Mouse (Mus musculus) liver, embryonic 12.5 days (tissue): ENCODE results near the gene Arid2. TPM values are rescaled to one million over a fixed set of nuclear protein-coding genes. Genes with fewer than 3 reads are reported as not detected.

Experiments used
- ATAC-seq: fragments of 200-750 bp; cut with Nextera tagmentation; 2 replicates; pipeline ENCODE4 v1.8.0; 2017; ENCODE audit warnings: moderate number of reproducible peaks, mild to moderate bottlenecking, moderate library complexity
- H3K27ac ChIP-seq: fragments of 300-500 bp; sonication (generic); 2 replicates; pipeline ENCODE4 v1.5.1; 2016; ENCODE audit warnings: mild to moderate bottlenecking
- H3K27me3 ChIP-seq: fragments of 300-500 bp; sonication (generic); replicated peaks from 2 replicates; pipeline ENCODE4 v1.6.1; 2016; ENCODE audit warnings: mild to moderate bottlenecking, moderate library complexity
- H3K36me3 ChIP-seq: fragments of 300-500 bp; sonication (generic); 2 replicates; pipeline ENCODE4 v1.6.1; 2016; ENCODE audit warnings: mild to moderate bottlenecking, moderate library complexity
- H3K4me1 ChIP-seq: fragments of 300-500 bp; sonication (generic); 2 replicates; pipeline ENCODE4 v1.6.1; 2016
- H3K4me2 ChIP-seq: fragments of 300-500 bp; sonication (generic); 2 replicates; pipeline ENCODE4 v1.6.1; 2016; ENCODE audit warnings: mild to moderate bottlenecking, moderate library complexity
- H3K4me3 ChIP-seq: fragments of 300-500 bp; sonication (generic); 2 replicates; pipeline ENCODE4 v1.5.1; 2016; ENCODE audit warnings: mild to moderate bottlenecking, moderate library complexity
- H3K9ac ChIP-seq: fragments of 300-500 bp; sonication (generic); 2 replicates; pipeline ENCODE4 v1.6.1; 2016; ENCODE audit warnings: mild to moderate bottlenecking, moderate library complexity
- H3K9me3 ChIP-seq: fragments of 300-500 bp; sonication (generic); replicated peaks from 2 replicates; pipeline ENCODE4 v1.6.1; 2016; ENCODE audit warnings: mild to moderate bottlenecking, moderate library complexity
- WGBS: fragments of 180-500 bp; shearing (Covaris S2); methylation state at CpG from one replicate; pipeline ENCODE4 v1.1.7; 2016; ENCODE audit not compliant: insufficient replicate concordance; 5-methylcytosine and 5-hydroxymethylcytosine counted together
- polyA plus RNA-seq: library from polyadenylated mRNA; unstranded; fragments of >200 nt; fragmentation: Nextera tagmentation; extraction: Ambion mirVana; gene quantifications from 2 replicates; pipeline ENCODE4 v1.2.1, GENCODE M21; 2016

Arid2 gene
- polyA plus RNA-seq, 1 experiment from 2014 or later, result 14.1 TPM

DNA sequence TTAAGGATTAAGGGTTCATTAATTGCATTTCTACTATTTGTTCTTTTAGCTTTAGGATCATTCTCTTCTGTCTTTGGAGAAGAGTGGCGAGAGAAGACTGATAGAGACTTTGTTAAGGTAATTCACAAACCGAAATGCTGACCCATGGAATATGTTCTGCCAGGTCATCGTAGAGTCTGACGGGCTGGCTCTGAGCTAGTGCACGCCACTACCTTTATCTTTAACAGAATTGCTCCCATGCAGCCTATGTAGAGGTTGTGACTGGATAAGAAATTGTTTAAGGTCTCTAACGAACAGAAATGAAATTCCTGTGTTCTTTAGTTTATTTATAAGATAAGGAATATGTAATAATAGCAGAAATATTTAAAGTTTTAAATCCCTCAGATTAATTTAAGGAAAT, 71.6 kb downstream of the Arid2 start:
- 0 out of 2 replicates have a peak, but pooled peaks cover 9% of the 10 kb centered on the region for H3K4me1 ChIP-seq
- no peak overlapping the region for H3K4me3 ChIP-seq
- no peak overlapping the region for H3K27ac ChIP-seq
- no peaks in the 10 kb centered on the region for H3K9me3 ChIP-seq
- WGBS, result 40% methylated on average over 6 of the region's 6 CpGs
- ATAC-seq, result peak; percentile 66; the same call in 1 of the 2 replicates
- no peak overlapping the region for H3K4me2 ChIP-seq
- H3K9ac ChIP-seq, result no peak overlapping the region
- no peaks in the 10 kb centered on the region for H3K27me3 ChIP-seq
- peaks cover 79% of the 10 kb centered on the region for H3K36me3 ChIP-seq

DNA sequence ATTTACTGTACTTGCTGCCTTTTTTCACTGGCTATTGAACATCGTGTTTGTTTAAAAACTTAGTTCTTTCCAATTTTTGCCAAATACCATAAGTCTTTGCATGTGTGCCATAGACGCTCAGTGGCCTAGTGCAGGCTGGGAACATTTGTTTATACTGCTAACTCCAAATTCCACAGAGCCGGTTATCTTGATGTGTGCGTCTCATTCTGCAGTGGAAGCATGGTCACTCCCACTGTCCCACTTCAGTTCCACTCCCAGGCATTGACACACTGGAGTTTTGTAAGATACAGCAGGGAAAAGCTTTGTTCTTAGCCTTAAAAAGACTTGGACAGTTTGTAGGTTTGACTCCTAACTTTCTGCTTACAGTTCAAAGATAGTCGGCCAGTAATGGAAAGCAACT, 73.3 kb downstream of the Arid2 start:
- H3K4me2 ChIP-seq, result no peak overlapping the region
- no peak overlapping the region for H3K4me3 ChIP-seq
- ATAC-seq, result no peak
- no peak overlapping the region for H3K9ac ChIP-seq
- H3K9me3 ChIP-seq, result no peaks in the 10 kb centered on the region
- 84% methylated on average over 5 of the region's 5 CpGs for WGBS
- 0 out of 2 replicates have a peak, but pooled peaks cover 9% of the 10 kb centered on the region for H3K4me1 ChIP-seq
- H3K27ac ChIP-seq, result no peak overlapping the region
- H3K27me3 ChIP-seq, result no peaks in the 10 kb centered on the region
- H3K36me3 ChIP-seq, result peaks cover 86% of the 10 kb centered on the region

DNA sequence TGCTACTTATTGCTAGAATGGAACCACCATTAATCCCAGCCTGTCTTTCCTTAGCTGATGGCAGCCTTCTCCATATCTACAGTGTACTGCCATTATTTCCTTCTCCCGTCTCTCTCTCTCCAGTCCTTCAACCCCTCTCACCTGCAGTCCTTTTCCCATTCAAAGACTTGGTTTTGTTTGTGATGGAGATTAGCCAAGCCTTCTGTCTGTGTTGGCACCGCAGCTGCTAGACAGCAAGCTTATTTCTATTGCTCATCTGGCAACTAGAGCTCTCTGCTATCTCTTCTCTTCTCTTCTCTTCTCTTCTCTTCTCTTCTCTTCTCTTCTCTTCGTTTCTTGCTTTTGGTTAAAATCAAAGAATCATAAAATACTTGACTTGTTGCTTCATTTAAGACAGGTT, 78.0 kb downstream of the Arid2 start:
- Histone ChIP-seq H3K9ac (no peak overlapping the region), H3K4me3 (no peak overlapping the region), H3K4me2 (no peak overlapping the region), H3K36me3 (peaks cover 97% of the 10 kb centered on the region), H3K4me1 (no peaks in the 10 kb centered on the region), H3K27me3 (no peaks in the 10 kb centered on the region), H3K27ac (no peak overlapping the region), H3K9me3 (no peaks in the 10 kb centered on the region)
- WGBS, result 76% methylated on average over 3 of the region's 3 CpGs
- no peak for ATAC-seq

DNA sequence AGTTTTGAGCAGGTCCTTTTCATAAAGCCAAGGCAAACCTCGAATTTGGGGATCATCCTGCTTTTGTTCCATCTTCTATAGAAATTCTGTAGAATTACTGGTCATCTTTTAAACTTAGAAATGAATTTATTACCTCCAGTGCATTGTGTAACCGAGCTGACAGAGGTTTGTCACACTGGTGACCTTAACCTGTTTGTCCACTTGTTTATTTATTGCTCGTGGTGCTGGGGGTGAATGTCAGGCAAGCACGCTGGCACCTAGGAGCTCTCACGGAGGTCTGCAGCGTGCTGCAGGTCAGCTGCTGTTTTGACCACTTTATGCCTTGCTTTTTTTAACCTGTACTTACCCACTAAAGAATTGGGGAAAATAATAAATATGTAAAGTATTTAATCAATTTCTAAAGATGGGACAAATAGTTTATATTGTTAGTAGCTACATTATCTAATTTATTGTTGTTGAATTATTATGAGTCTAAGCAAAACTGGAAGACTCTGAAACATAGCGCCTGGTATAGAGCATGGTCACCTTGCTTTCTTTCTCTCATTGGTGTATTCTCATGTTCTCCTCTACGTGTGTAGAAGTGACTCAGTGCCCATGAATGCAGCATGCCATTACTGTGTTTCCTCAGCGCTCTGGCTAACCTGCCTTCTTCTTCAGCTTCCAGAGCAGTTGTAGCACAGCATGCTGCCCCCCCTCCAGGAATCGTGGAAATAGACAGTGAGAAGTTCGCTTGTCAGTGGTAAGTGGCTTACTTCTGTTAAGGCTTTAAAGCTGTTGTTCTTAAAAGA, 79.1 kb downstream of the Arid2 start:
- Histone ChIP-seq H3K36me3 (peaks cover 97% of the 10 kb centered on the region), H3K27me3 (no peaks in the 10 kb centered on the region), H3K4me1 (no peaks in the 10 kb centered on the region), H3K9me3 (no peaks in the 10 kb centered on the region), H3K4me3 (no peak overlapping the region), H3K9ac (no peak overlapping the region), H3K4me2 (no peak overlapping the region), H3K27ac (no peak overlapping the region)
- ATAC-seq, result no peak
- WGBS, result 83% methylated on average over 11 of the region's 11 CpGs

DNA sequence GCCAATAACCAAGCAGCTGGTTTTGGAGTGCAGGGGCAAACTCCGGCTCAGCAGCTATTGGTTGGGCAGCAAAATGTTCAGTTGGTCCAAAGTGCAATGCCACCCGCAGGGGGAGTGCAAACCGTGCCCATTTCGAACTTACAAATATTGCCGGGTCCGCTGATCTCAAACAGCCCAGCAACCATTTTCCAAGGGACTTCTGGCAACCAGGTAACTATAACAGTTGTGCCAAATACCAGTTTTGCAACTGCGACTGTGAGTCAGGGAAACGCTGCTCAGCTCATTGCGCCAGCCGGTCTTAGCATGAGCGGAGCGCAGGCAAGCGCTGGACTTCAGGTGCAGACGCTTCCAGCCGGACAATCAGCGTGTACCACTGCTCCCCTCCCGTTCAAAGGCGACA, 84.0 kb downstream of the Arid2 start:
- Histone ChIP-seq H3K4me2 (no peak overlapping the region), H3K9ac (no peak overlapping the region), H3K27ac (no peak overlapping the region), H3K27me3 (no peaks in the 10 kb centered on the region), H3K4me1 (no peaks in the 10 kb centered on the region), H3K36me3 (peaks cover 91% of the 10 kb centered on the region), H3K4me3 (no peak overlapping the region), H3K9me3 (no peaks in the 10 kb centered on the region)
- WGBS, result 92% methylated on average over 18 of the region's 18 CpGs
- ATAC-seq, result no peak

DNA sequence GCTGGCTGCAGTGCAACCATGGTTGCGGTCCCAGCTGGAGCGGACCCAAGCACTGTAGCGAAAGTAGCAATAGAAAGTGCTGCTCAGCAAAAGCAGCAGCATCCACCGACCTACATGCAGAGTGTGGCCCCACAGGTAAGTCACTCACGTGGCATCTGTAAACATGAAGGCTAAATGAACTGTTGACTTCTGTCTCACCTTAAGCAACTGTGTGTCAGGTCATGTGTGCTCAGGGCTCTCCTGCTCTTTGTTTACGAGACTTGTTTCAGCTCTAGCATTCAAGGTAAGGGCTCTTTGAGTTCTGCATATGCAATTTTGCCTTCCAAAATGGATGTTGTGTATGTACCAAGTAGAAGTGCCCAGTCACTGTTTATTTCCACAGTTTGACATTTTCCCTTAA, 85.3 kb downstream of the Arid2 start:
- H3K4me2 ChIP-seq, result no peak overlapping the region
- no peak overlapping the region for H3K9ac ChIP-seq
- H3K27me3 ChIP-seq, result no peaks in the 10 kb centered on the region
- no peak overlapping the region for H3K27ac ChIP-seq
- ATAC-seq, result no peak
- no peaks in the 10 kb centered on the region for H3K9me3 ChIP-seq
- peaks cover 94% of the 10 kb centered on the region for H3K36me3 ChIP-seq
- no peaks in the 10 kb centered on the region for H3K4me1 ChIP-seq
- H3K4me3 ChIP-seq, result no peak overlapping the region
- WGBS, result 92% methylated on average over 6 of the region's 6 CpGs

DNA sequence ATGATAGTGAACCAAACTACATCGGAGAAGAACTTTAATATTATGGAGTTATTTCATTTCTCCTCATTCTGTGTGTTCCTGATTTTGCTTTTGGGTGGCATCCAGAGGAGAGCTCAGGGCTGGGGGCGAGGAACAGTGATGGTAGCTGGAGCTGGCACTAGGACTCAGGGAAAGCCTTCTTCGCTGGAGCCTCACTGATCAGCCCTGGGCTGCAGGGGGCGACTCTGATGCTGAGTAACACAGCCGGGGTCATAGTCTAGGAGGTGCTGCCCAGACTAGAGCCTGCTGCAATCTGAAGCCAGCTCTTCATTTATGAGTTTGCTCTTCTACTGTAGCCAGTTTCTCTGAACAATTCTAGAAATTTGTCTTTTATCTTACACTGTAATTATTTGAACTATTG, 85.8 kb downstream of the Arid2 start:
- no peak overlapping the region for H3K4me2 ChIP-seq
- no peaks in the 10 kb centered on the region for H3K4me1 ChIP-seq
- no peak overlapping the region for H3K27ac ChIP-seq
- no peak for ATAC-seq
- H3K9me3 ChIP-seq, result no peaks in the 10 kb centered on the region
- 82% methylated on average over 5 of the region's 5 CpGs for WGBS
- H3K4me3 ChIP-seq, result no peak overlapping the region
- peaks cover 94% of the 10 kb centered on the region for H3K36me3 ChIP-seq
- H3K27me3 ChIP-seq, result no peaks in the 10 kb centered on the region
- no peak overlapping the region for H3K9ac ChIP-seq

DNA sequence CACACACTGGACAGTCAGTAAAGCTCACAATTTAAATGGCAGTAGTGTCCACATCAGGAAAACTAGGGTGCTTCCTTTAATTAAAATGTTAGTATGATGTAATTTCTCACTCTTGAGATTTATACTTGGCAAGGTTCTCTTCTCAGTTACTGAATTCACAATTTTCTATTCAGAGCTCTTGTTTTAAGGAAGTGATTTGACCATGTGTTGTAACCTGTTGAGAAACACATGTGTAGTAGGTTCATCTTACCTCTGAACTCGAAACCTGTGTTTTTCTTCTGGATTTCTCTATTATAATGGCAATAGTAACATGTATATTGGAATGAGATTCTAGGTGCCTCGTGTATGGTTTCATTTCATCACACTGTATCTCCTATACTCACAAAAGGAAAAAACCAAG, 88.9 kb downstream of the Arid2 start:
- Histone ChIP-seq H3K4me2 (no peak overlapping the region), H3K9me3 (no peaks in the 10 kb centered on the region), H3K4me1 (no peaks in the 10 kb centered on the region), H3K4me3 (no peak overlapping the region), H3K9ac (no peak overlapping the region), H3K27ac (no peak overlapping the region), H3K36me3 (peaks cover 86% of the 10 kb centered on the region), H3K27me3 (no peaks in the 10 kb centered on the region)
- ATAC-seq, result no peak
- 79% methylated on average over 2 of the region's 2 CpGs for WGBS

DNA sequence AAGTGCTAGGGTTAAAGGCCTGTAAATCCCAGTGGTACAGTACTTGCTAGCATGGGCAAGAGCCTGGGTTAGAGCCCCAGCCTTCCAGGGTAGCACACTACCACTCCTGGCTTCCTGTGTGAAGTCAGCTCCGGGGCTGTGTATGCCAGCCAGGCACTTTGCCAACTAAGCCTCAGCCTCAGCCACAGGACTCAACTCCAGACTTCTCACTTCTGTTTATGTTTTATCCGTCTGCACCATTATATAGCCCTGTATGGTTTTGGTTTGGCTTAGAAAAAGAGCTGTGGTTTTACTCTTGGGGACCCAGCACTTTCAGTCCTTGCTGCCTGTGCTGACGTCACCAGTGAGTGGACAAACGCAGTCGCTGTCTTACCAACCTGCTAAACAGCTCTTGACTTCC, 89.9 kb downstream of the Arid2 start:
- no peaks in the 10 kb centered on the region for H3K27me3 ChIP-seq
- 82% methylated on average over 5 of the region's 5 CpGs for WGBS
- no peak overlapping the region for H3K9ac ChIP-seq
- H3K9me3 ChIP-seq, result no peaks in the 10 kb centered on the region
- ATAC-seq, result no peak
- H3K27ac ChIP-seq, result peak overlapping the region; percentile 14; the same call in 1 of the 2 replicates
- H3K4me3 ChIP-seq, result no peak overlapping the region
- no peaks in the 10 kb centered on the region for H3K4me1 ChIP-seq
- H3K4me2 ChIP-seq, result no peak overlapping the region
- peaks cover 84% of the 10 kb centered on the region for H3K36me3 ChIP-seq

DNA sequence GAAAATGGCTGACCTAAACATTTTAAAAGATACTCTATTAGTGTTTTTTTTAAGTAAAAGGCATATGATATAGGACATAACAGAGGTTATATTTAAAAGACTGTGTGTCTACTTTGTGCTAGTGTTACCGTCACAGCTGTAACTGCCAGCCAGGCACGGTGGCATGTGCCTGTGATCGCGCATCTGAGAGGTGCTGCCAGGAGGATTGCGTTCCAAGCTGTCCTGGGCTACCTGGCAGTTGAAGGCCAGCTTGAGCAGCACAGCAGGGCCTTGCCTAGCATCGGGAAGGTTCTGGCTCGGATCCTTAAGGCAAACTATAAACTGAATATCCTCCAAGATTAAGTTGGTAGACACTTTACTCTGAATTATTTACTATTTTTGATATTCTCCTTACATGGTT, 90.4 kb downstream of the Arid2 start:
- no peak for ATAC-seq
- H3K9me3 ChIP-seq, result no peaks in the 10 kb centered on the region
- WGBS, result 92% methylated on average over 7 of the region's 7 CpGs
- no peak overlapping the region for H3K9ac ChIP-seq
- no peaks in the 10 kb centered on the region for H3K4me1 ChIP-seq
- no peak overlapping the region for H3K4me3 ChIP-seq
- peaks cover 84% of the 10 kb centered on the region for H3K36me3 ChIP-seq
- H3K27me3 ChIP-seq, result no peaks in the 10 kb centered on the region
- H3K4me2 ChIP-seq, result no peak overlapping the region
- no peak overlapping the region for H3K27ac ChIP-seq

DNA sequence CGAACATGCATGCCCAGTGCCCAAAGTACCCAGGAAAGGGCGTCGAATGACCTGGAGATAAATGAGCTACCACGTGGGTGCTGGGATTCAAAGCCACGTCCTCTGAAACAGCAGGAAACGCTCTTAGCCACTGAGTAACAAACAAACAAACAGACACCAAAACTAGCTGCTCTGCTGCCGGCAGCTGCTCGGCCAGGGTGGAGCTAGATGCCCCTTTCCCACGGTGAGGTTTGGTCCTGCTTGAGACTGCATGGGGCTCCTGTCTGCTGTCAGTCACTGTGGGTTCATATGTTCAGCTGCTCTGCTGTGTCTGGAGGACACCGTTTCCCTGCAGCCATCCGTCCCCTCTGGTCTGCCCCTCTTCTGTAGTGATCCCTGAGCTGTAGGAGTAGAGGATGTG, 94.9 kb downstream of the Arid2 start:
- H3K4me3 ChIP-seq, result no peak overlapping the region
- H3K27me3 ChIP-seq, result no peaks in the 10 kb centered on the region
- H3K9me3 ChIP-seq, result no peaks in the 10 kb centered on the region
- 85% methylated on average over 11 of the region's 11 CpGs for WGBS
- H3K4me2 ChIP-seq, result no peak overlapping the region
- no peak overlapping the region for H3K27ac ChIP-seq
- H3K36me3 ChIP-seq, result peaks cover 81% of the 10 kb centered on the region
- ATAC-seq, result peak; percentile 24; the same call in 1 of the 2 replicates
- H3K4me1 ChIP-seq, result no peaks in the 10 kb centered on the region
- no peak overlapping the region for H3K9ac ChIP-seq

DNA sequence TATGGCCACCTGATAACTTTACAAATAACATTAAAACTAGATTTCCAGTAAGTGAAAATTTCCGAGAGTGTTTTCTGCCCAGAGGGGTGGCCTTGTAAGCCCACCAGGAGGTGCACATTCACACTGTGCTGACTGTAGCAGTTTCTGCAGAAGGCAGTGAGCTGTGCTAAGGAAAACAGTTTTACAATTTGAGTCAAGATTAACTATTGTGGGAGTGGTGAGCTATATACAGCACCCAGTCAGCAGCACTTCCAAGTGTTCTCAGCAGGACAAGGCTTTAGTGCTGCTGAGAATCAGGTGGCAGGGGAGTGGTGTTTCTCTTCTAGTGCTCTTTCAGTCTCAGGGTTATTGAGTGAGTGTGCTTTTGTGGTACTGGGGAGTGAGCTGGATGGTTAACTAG, 101.2 kb downstream of the Arid2 start:
- Histone ChIP-seq H3K9ac (no peak overlapping the region), H3K36me3 (peaks cover 70% of the 10 kb centered on the region), H3K4me2 (no peak overlapping the region), H3K27ac (no peak overlapping the region), H3K4me1 (no peaks in the 10 kb centered on the region), H3K9me3 (no peaks in the 10 kb centered on the region), H3K27me3 (no peaks in the 10 kb centered on the region), H3K4me3 (no peak overlapping the region)
- WGBS, result 78% methylated on average over 1 of the region's 1 CpGs
- ATAC-seq, result no peak

DNA sequence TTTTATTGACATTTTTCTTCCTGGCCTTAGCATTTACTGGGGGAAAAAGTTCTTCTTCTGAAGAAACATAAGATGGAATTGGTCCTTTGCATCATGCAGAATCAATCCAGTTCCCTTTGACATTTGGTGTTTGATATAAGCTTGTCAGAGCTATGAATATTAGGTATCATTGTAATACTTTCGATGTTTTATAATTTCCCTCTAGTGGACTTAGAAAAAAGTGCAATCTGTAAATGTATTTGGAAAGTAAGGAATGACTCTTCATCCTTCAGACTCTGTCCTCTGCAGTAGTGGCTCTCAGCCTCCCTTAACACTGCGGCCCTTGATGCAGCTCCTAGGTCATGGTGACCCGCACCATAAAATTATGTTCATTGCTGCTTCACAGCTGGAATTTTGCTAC, 105.6 kb downstream of the Arid2 start:
- peaks cover 80% of the 10 kb centered on the region for H3K36me3 ChIP-seq
- H3K4me3 ChIP-seq, result no peak overlapping the region

More for the DNA sequence above, 105.6 kb downstream of the Arid2 start:
- no peaks in the 10 kb centered on the region for H3K4me1 ChIP-seq
- no peak for ATAC-seq
- no peak overlapping the region for H3K9ac ChIP-seq
- no peaks in the 10 kb centered on the region for H3K9me3 ChIP-seq
- H3K27ac ChIP-seq, result no peak overlapping the region
- H3K4me2 ChIP-seq, result no peak overlapping the region
- no peaks in the 10 kb centered on the region for H3K27me3 ChIP-seq
- 93% methylated on average over 3 of the region's 3 CpGs for WGBS
